Mouse (Mus musculus) megakaryocyte, embryonic 14.5 days (primary cell): ENCODE measurements at regions not wholly inside any gene's neighbourhood (a gene's known extent, or its start where the extent isn't known, plus 50 kb on each side); places are given as distances from the start of the nearest gene placed in this dataset.

Source experiments
- FLI1 ChIP-seq: IDR thresholded peaks from 2 replicates; pipeline ENCODE4 v1.6.1; 2012; ENCODE audit warnings: low read length, inconsistent platforms, mixed read lengths
- GATA1 ChIP-seq: IDR thresholded peaks from 3 replicates; pipeline ENCODE4 v1.6.1; 2012; ENCODE audit warnings: mixed read lengths, low read length, inconsistent platforms, borderline replicate concordance

DNA sequence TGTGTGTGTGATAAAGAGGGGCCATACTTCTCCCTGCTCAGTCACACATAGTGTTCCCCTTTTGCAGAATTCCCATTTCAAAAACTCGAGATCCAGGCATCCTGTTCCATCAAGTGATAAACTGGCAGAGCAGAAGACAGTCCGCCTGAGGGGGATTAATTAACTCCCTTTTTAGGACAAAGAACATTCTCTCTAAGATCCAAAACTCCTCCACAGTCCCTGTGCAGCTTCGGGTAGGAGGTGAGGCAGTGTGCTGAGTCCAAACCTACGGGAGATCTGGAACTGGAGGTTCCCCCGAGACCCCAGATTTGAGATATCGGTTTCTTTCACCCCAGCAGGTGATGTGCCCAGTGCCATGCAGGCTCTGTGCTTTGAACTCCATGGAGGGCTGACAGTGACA lies 129.2 kb downstream of the 9530068E07Rik start:
- TF ChIP-seq GATA1: no peak
- TF ChIP-seq FLI1: no peak
